Mouse (Mus musculus) C2C12 (cell line): Measurements from ENCODE around the gene Arhgef7. TPM values are rescaled to one million over a fixed set of nuclear protein-coding genes. Genes with fewer than 3 reads are reported as not detected.

Experiments
- H3K27me3 ChIP-seq: one replicate; pipeline ENCODE4 v1.6.1; 2011; ENCODE audit not compliant: control insufficient read depth, insufficient read depth, insufficient read length
- H3K36me3 ChIP-seq: one replicate; pipeline ENCODE4 v1.6.1; 2011; ENCODE audit not compliant: control insufficient read depth, insufficient read depth
- H3K4me3 ChIP-seq: one replicate; pipeline ENCODE4 v1.5.1; 2011; ENCODE audit warnings: mild to moderate bottlenecking, control low read depth; ENCODE audit not compliant: poor library complexity, insufficient read depth, severe bottlenecking
- H3K79me2 ChIP-seq: one replicate; pipeline ENCODE4 v1.6.1; 2011; ENCODE audit not compliant: control insufficient read depth, insufficient read depth
- H3K79me3 ChIP-seq: one replicate; pipeline ENCODE4 v1.6.1; 2011; ENCODE audit warnings: low read depth, control low read depth
- H3ac ChIP-seq: one replicate; pipeline ENCODE3; 2011; ENCODE audit warnings: low read depth; ENCODE audit not compliant: control insufficient read depth, insufficient read length
- CEBPB ChIP-seq: IDR thresholded peaks from one replicate; pipeline ENCODE4 v1.6.1; 2011; ENCODE audit warnings: low read depth, mild to moderate bottlenecking, control low read depth, moderate library complexity
- CTCF ChIP-seq: IDR thresholded peaks from one replicate; pipeline ENCODE4 v1.5.1; 2011; ENCODE audit not compliant: control insufficient read depth, insufficient read depth, insufficient read length
- FOSL1 ChIP-seq: IDR thresholded peaks from one replicate; pipeline ENCODE4 v1.8.0; 2011; ENCODE audit warnings: mild to moderate bottlenecking, low read length; ENCODE audit not compliant: poor library complexity, insufficient read depth, severe bottlenecking
- MAX ChIP-seq: IDR thresholded peaks from one replicate; pipeline ENCODE4 v1.6.1; 2011; ENCODE audit warnings: mild to moderate bottlenecking, control low read depth
- MYOD1 ChIP-seq: IDR thresholded peaks from one replicate; pipeline ENCODE4 v1.6.1; 2011; ENCODE audit warnings: low read depth; ENCODE audit not compliant: control insufficient read depth, insufficient read length
- MYOG ChIP-seq: IDR thresholded peaks from one replicate; pipeline ENCODE4 v1.6.1; 2011; ENCODE audit not compliant: control insufficient read depth, insufficient read length; ENCODE audit errors: extremely low read depth
- USF1 ChIP-seq: IDR thresholded peaks from one replicate; pipeline ENCODE4 v1.6.1; 2011; ENCODE audit warnings: low read depth, mild to moderate bottlenecking, control low read depth, moderate library complexity
- polyA plus RNA-seq: library from polyadenylated mRNA; unstranded; fragments of >200 nt; fragmentation: generic; extraction: Trizol; gene quantifications from one replicate; pipeline ENCODE4 v1.2.1, GENCODE M21; 2012; ENCODE audit warnings: missing spikeins

The Arhgef7 gene
- polyA plus RNA-seq, 1 experiment, result 16.8 TPM

DNA sequence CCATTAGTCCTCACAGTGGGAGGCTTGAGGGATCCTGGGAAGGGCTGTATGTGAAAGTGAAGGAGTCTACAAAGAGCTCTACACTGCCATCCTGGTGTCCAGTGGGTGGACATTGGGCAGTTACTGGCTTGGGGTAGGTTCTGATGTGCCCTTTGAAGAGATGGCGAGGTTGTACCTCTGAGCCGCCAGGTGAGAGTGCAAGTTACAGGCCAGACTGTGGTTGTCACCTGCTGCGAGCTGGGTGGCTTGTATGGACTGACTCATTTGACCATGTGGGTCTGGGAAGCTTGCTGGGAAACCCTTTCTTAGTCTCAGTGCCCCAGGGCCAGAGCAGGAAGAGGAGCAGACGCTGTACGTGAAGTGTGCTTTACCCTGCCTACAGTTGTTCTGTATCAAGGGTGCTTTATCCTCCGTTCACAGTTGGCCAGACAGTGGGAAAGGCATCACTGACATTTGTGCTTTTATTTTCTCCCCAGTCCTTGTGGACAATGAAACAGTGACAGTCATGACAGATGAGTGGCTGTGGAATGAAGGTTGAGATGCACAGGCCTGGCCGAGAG, 43.1 kb downstream of the Arhgef7 start:
- no peak overlapping the region for H3K4me3 ChIP-seq
- peaks cover 14% of the 10 kb centered on the region for H3K36me3 ChIP-seq
- no peaks in the 10 kb centered on the region for H3K27me3 ChIP-seq
- no peak for TF ChIP-seq MYOD1
- TF ChIP-seq USF1, result no peak
- TF ChIP-seq FOSL1, result no peak
- no peak for TF ChIP-seq CTCF
- no peak for TF ChIP-seq MYOG
- no peak for TF ChIP-seq MAX
- no peak for TF ChIP-seq CEBPB
- H3K79me3 ChIP-seq, result peaks cover 69% of the 10 kb centered on the region
- no peak overlapping the region for H3ac ChIP-seq
- peaks cover 95% of the 10 kb centered on the region for H3K79me2 ChIP-seq

DNA sequence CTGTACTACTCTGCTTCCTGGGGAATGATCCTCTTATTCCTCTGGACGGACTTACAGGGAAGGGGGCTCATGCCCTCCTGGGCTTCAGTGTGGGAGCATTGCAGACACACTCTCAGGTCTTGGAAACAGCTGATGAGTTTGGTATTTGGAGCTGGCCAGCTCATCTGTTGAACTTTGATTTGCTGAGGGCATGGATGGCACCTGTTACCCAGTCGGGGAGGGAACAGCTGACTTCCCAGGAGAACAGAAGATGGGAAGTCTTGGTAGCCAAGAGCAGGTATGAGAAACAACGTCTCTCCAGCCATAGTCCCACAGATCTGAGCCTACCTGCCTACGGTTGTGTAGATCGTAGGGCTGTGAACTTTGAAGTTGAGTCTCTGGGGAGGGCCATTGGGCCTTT, 44.1 kb downstream of the Arhgef7 start:
- TF ChIP-seq FOSL1 (no peak), USF1 (no peak), MYOG (no peak), CTCF (no peak)
- H3K36me3 ChIP-seq, result peaks cover 14% of the 10 kb centered on the region
- H3K27me3 ChIP-seq, result no peaks in the 10 kb centered on the region
- no peak overlapping the region for H3ac ChIP-seq
- peaks cover 65% of the 10 kb centered on the region for H3K79me3 ChIP-seq
- H3K79me2 ChIP-seq, result peaks cover 95% of the 10 kb centered on the region
- no peak overlapping the region for H3K4me3 ChIP-seq

GRCm38 (mm10) chr8:11774195-11775076, 46.9 kb downstream of the Arhgef7 start:
- H3K79me3 ChIP-seq, result peaks cover 64% of the 10 kb centered on the region
- no peak for TF ChIP-seq CTCF
- TF ChIP-seq USF1, result no peak
- no peak for TF ChIP-seq CEBPB
- TF ChIP-seq MAX, result no peak
- H3K36me3 ChIP-seq, result peaks cover 3% of the 10 kb centered on the region
- H3K4me3 ChIP-seq, result no peak overlapping the region
- no peaks in the 10 kb centered on the region for H3K27me3 ChIP-seq
- H3ac ChIP-seq, result no peak overlapping the region
- H3K79me2 ChIP-seq, result peaks cover 100% of the 10 kb centered on the region

DNA sequence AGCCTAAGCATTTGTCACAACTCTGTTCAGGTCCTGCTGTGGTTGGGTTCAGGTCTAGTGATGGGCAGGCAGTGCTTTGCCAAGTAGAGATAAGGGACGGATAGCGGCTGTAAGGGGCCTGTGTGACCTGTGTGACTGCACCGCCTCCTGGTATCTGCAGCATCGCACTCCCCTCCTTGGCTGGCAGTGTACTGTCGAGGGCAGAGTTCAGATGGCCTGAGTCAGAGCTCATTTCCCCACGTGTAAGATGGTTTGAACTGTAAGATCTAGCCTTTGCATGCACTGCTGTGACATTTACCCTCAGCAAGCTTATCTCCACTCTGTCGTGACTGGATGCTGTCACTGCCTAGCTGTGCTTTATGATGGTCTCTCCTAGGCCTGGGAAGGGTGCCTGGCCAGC, 48.4 kb downstream of the Arhgef7 start:
- H3K4me3 ChIP-seq, result no peak overlapping the region
- H3K36me3 ChIP-seq, result peaks cover 3% of the 10 kb centered on the region
- H3K79me2 ChIP-seq, result peaks cover 100% of the 10 kb centered on the region
- no peaks in the 10 kb centered on the region for H3K27me3 ChIP-seq
- TF ChIP-seq USF1 (no peak), CEBPB (no peak), MYOD1 (no peak), CTCF (no peak), FOSL1 (no peak), MYOG (no peak), MAX (no peak)
- H3K79me3 ChIP-seq, result peaks cover 58% of the 10 kb centered on the region
- no peak overlapping the region for H3ac ChIP-seq

DNA sequence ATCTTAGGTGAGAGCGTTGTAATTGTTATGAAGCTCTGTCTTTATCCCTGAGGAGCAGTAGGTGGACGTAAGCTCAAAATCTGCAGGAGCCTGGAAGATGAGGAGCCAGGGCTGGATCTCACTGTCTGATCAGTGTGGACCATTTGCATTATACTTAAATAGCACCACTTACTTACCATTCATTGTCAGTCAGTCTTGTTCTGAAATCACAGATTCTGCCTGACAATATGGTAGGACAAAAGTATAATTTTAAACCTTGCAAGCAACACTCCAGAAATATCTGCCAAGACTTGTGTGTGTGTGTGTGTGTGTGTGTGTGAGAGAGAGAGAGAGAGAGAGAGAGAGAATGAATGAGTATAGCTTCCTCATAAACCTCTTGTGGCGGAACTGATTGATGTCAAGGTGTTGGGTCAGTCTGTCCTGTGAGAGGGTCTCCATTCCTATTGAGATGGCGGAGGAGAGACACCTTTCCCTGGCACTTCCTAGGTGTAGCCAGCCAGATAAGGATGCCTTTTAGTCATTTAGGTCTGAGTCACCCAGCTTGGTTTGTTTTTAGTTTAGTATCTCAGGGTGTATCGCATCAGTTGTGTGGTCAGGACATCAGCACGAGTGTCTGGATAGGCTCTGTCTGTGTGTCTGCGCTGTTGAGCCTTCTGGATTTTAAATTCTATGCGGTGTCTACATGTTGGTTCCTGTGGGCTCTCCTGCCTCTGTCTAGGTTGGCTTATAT, 49.1 kb downstream of the Arhgef7 start:
- no peak for TF ChIP-seq CTCF
- no peak for TF ChIP-seq CEBPB
- no peak for TF ChIP-seq USF1
- no peak for TF ChIP-seq MAX
- no peak for TF ChIP-seq MYOD1
- H3ac ChIP-seq, result no peak overlapping the region
- no peak overlapping the region for H3K4me3 ChIP-seq
- H3K36me3 ChIP-seq, result no peaks in the 10 kb centered on the region
- peaks cover 51% of the 10 kb centered on the region for H3K79me3 ChIP-seq
- no peaks in the 10 kb centered on the region for H3K27me3 ChIP-seq
- H3K79me2 ChIP-seq, result peaks cover 92% of the 10 kb centered on the region
